Mouse (Mus musculus): ENCODE data around the gene Ssxb1.
"Not testable (repeated sequence)": the region's sequence is repeated elsewhere in the genome, so short reads cannot be mapped to it uniquely, and the experiment has no call there.

The Ssxb1 gene

GRCm38 (mm10) chrX:8413005-8413404 is at the start of gene Ssxb1:
Ssxb1 (plus strand) TSS chrX:8413305.
- not testable (repeated sequence) for DNase-seq

GRCm38 (mm10) chrX:8366678-8367077 is 46.4 kb upstream of the Ssxb1 start, which contains the start of gene Ssxb9:
Ssxb9 (plus strand) TSS chrX:8366978.
- DNase-seq, result not testable (repeated sequence)

GRCm38 (mm10) chrX:8461626-8462025 is 48.5 kb downstream of the Ssxb1 start, which contains the start of gene Ssxb2:
Ssxb2 (minus strand) TSS chrX:8461726.
- DNase-seq, result not testable (repeated sequence)

Data from embryo, embryonic 11 days (tissue).